Mouse (Mus musculus): ENCODE data around the gene D6Ertd527e. TPM values are rescaled to one million over a fixed set of nuclear protein-coding genes. Genes with fewer than 3 reads are reported as not detected.

D6Ertd527e gene
- polyA plus RNA-seq, 1 experiment from 2014 or later = 0.11 TPM

GRCm38 (mm10) chr6:87116596-87116995 lies 12.1 kb downstream of the D6Ertd527e start:
- H3K9ac ChIP-seq = no peak overlapping the region
- no peak overlapping the region for H3K4me2 ChIP-seq
- no peak for ATAC-seq (ENCODE audit: low read depth)
- H3K27me3 ChIP-seq = no peaks in the 10 kb centered on the region
- no peaks in the 10 kb centered on the region for H3K36me3 ChIP-seq
- 0 out of 2 replicates have a peak, but pooled peaks cover 8% of the 10 kb centered on the region for H3K4me1 ChIP-seq (replicated peaks)
- WGBS = 87% methylated on average over 7 of the region's 7 CpGs
- H3K9me3 ChIP-seq = no peaks in the 10 kb centered on the region
- no peak overlapping the region for H3K4me3 ChIP-seq
- H3K27ac ChIP-seq (replicated peaks) = no peak overlapping the region

GRCm38 (mm10) chr6:87119066-87119837 lies 14.7 kb downstream of the D6Ertd527e start:
- Histone ChIP-seq H3K9me3 (no peaks in the 10 kb centered on the region), H3K27ac (replicated peaks) (no peak overlapping the region), H3K4me2 (no peak overlapping the region), H3K36me3 (no peaks in the 10 kb centered on the region), H3K9ac (no peak overlapping the region), H3K4me3 (no peak overlapping the region), H3K4me1 (replicated peaks) (0 out of 2 replicates have a peak, but pooled peaks cover 8% of the 10 kb centered on the region), H3K27me3 (no peaks in the 10 kb centered on the region)
- WGBS = 89% methylated on average over 20 of the region's 20 CpGs
- no peak for ATAC-seq (ENCODE audit: low read depth)

- Histone ChIP-seq H3K27me3 (no peaks in the 10 kb centered on the region), H3K4me1 (replicated peaks) (0 out of 2 replicates have a peak, but pooled peaks cover 8% of the 10 kb centered on the region), H3K9ac (no peak overlapping the region), H3K4me2 (no peak overlapping the region), H3K27ac (replicated peaks) (no peak overlapping the region), H3K4me3 (no peak overlapping the region), H3K9me3 (no peaks in the 10 kb centered on the region), H3K36me3 (no peaks in the 10 kb centered on the region)
- WGBS = 66% methylated on average over 4 of the region's 4 CpGs
- no peak for ATAC-seq (ENCODE audit: low read depth)
These were observed 15.4 kb downstream of the D6Ertd527e start for GRCm38 (mm10) chr6:87119975-87120374.

- Histone ChIP-seq H3K4me2 (no peak overlapping the region), H3K27ac (replicated peaks) (no peak overlapping the region), H3K36me3 (no peaks in the 10 kb centered on the region), H3K27me3 (no peaks in the 10 kb centered on the region), H3K4me1 (replicated peaks) (0 out of 2 replicates have a peak, but pooled peaks cover 8% of the 10 kb centered on the region), H3K4me3 (no peak overlapping the region), H3K9me3 (no peaks in the 10 kb centered on the region), H3K9ac (no peak overlapping the region)
- WGBS = 92% methylated on average over 6 of the region's 6 CpGs
- no peak for ATAC-seq (ENCODE audit: low read depth)
These were observed 16.1 kb downstream of the D6Ertd527e start for GRCm38 (mm10) chr6:87120661-87121060.

- Histone ChIP-seq H3K27ac (replicated peaks) (no peak overlapping the region), H3K36me3 (no peaks in the 10 kb centered on the region), H3K9ac (no peak overlapping the region), H3K4me3 (no peak overlapping the region), H3K27me3 (no peaks in the 10 kb centered on the region), H3K4me2 (no peak overlapping the region), H3K4me1 (replicated peaks) (no peaks in the 10 kb centered on the region), H3K9me3 (no peaks in the 10 kb centered on the region)
- ATAC-seq (ENCODE audit: low read depth) = no peak
- 81% methylated on average over 7 of the region's 7 CpGs for WGBS
These were observed 17.4 kb downstream of the D6Ertd527e start for GRCm38 (mm10) chr6:87121961-87122360.

- Histone ChIP-seq H3K27me3 (no peaks in the 10 kb centered on the region), H3K4me1 (replicated peaks) (no peaks in the 10 kb centered on the region), H3K4me3 (no peak overlapping the region), H3K9me3 (no peaks in the 10 kb centered on the region), H3K27ac (replicated peaks) (no peak overlapping the region), H3K4me2 (no peak overlapping the region), H3K9ac (no peak overlapping the region), H3K36me3 (no peaks in the 10 kb centered on the region)
- ATAC-seq (ENCODE audit: low read depth) = no peak
- WGBS = 93% methylated on average over 6 of the region's 6 CpGs
These were observed 18.9 kb downstream of the D6Ertd527e start for GRCm38 (mm10) chr6:87123406-87123805.

GRCm38 (mm10) chr6:87123973-87124372 lies 19.4 kb downstream of the D6Ertd527e start:
- 88% methylated on average over 4 of the region's 4 CpGs for WGBS

GRCm38 (mm10) chr6:87127049-87127753 lies 22.7 kb downstream of the D6Ertd527e start:
- no peaks in the 10 kb centered on the region for H3K36me3 ChIP-seq

More at GRCm38 (mm10) chr6:87123973-87124372, 19.4 kb downstream of the D6Ertd527e start:
- H3K4me1 ChIP-seq (replicated peaks) = no peaks in the 10 kb centered on the region
- ATAC-seq (ENCODE audit: low read depth) = no peak
- no peak overlapping the region for H3K9ac ChIP-seq
- H3K4me2 ChIP-seq = no peak overlapping the region
- no peaks in the 10 kb centered on the region for H3K27me3 ChIP-seq
- H3K9me3 ChIP-seq = no peaks in the 10 kb centered on the region
- H3K4me3 ChIP-seq = no peak overlapping the region
- H3K27ac ChIP-seq (replicated peaks) = no peak overlapping the region
- no peaks in the 10 kb centered on the region for H3K36me3 ChIP-seq

GRCm38 (mm10) chr6:87129861-87130260 lies 25.3 kb downstream of the D6Ertd527e start:
- no peak for ATAC-seq (ENCODE audit: low read depth)
- Histone ChIP-seq H3K27me3 (no peaks in the 10 kb centered on the region), H3K4me3 (no peak overlapping the region), H3K9me3 (peaks cover 4% of the 10 kb centered on the region; the same call in 1 of the 2 replicates), H3K4me1 (replicated peaks) (no peaks in the 10 kb centered on the region), H3K36me3 (no peaks in the 10 kb centered on the region), H3K4me2 (no peak overlapping the region), H3K9ac (no peak overlapping the region), H3K27ac (replicated peaks) (no peak overlapping the region)
- 91% methylated on average over 8 of the region's 8 CpGs for WGBS

More at GRCm38 (mm10) chr6:87127049-87127753, 22.7 kb downstream of the D6Ertd527e start:
- 76% methylated on average over 8 of the region's 8 CpGs for WGBS
- ATAC-seq (ENCODE audit: low read depth) = no peak
- H3K4me3 ChIP-seq = no peak overlapping the region
- H3K4me1 ChIP-seq (replicated peaks) = no peaks in the 10 kb centered on the region
- H3K9ac ChIP-seq = no peak overlapping the region
- no peak overlapping the region for H3K27ac ChIP-seq (replicated peaks)
- no peaks in the 10 kb centered on the region for H3K27me3 ChIP-seq
- no peak overlapping the region for H3K4me2 ChIP-seq
- H3K9me3 ChIP-seq = peaks cover 4% of the 10 kb centered on the region; the same call in 1 of the 2 replicates

- Histone ChIP-seq H3K36me3 (peaks cover under 1% of the 10 kb centered on the region; the same call in 1 of the 2 replicates), H3K27ac (replicated peaks) (no peak overlapping the region), H3K27me3 (no peaks in the 10 kb centered on the region), H3K4me3 (no peak overlapping the region), H3K4me1 (replicated peaks) (no peaks in the 10 kb centered on the region), H3K9ac (no peak overlapping the region), H3K4me2 (no peak overlapping the region), H3K9me3 (peaks cover 4% of the 10 kb centered on the region; the same call in 1 of the 2 replicates)
- no peak for ATAC-seq (ENCODE audit: low read depth)
- WGBS = 96% methylated on average over 7 of the region's 7 CpGs
These were observed 26.1 kb downstream of the D6Ertd527e start for GRCm38 (mm10) chr6:87130628-87131027.

GRCm38 (mm10) chr6:87131078-87131477 lies 26.5 kb downstream of the D6Ertd527e start:
- no peak for ATAC-seq (ENCODE audit: low read depth)
- Histone ChIP-seq H3K9ac (no peak overlapping the region), H3K27me3 (no peaks in the 10 kb centered on the region), H3K27ac (replicated peaks) (no peak overlapping the region), H3K4me3 (no peak overlapping the region), H3K36me3 (peaks cover 5% of the 10 kb centered on the region), H3K4me2 (no peak overlapping the region), H3K9me3 (peaks cover 4% of the 10 kb centered on the region; the same call in 1 of the 2 replicates), H3K4me1 (replicated peaks) (no peaks in the 10 kb centered on the region)
- 69% methylated on average over 1 of the region's 1 CpGs for WGBS

- peaks cover 12% of the 10 kb centered on the region for H3K36me3 ChIP-seq
- H3K4me1 ChIP-seq (replicated peaks) = no peaks in the 10 kb centered on the region
- 74% methylated on average over 3 of the region's 3 CpGs for WGBS
- H3K4me3 ChIP-seq = no peak overlapping the region
- H3K9ac ChIP-seq = no peak overlapping the region
- no peak overlapping the region for H3K4me2 ChIP-seq
- peaks cover 4% of the 10 kb centered on the region; the same call in 1 of the 2 replicates for H3K9me3 ChIP-seq
- H3K27ac ChIP-seq (replicated peaks) = no peak overlapping the region
- H3K27me3 ChIP-seq = no peaks in the 10 kb centered on the region
- no peak for ATAC-seq (ENCODE audit: low read depth)
These were observed 29.0 kb downstream of the D6Ertd527e start for GRCm38 (mm10) chr6:87133520-87133919.
